Mouse (Mus musculus): ENCODE measurements around the gene Mboat7. TPM values are rescaled to one million over a fixed set of nuclear protein-coding genes. Genes with fewer than 3 reads are reported as not detected.
A peak's percentile ranks its signal among the peaks of the same experiment; 100 is the strongest.

The Mboat7 gene
- total and polyA plus RNA-seq, 3 experiments: 18.4 to 41.2 (median 21.7) TPM

GRCm38 (mm10) chr7:3629543-3630477, 63.5 kb downstream of the Mboat7 start, which contains the start of the genes Tfpt and Prpf31 (continued):
- TF ChIP-seq MYC (IDR thresholded peaks at IDR 0.05; ENCODE audit: low read depth, low read length): peak; percentile 67
- no peak for TF ChIP-seq ZNF384 (IDR thresholded peaks at IDR 0.05; ENCODE audit: low read depth, low read length)
- TF ChIP-seq NRF1 (IDR thresholded peaks at IDR 0.05; ENCODE audit: low read depth, low read length): 0 out of 2 replicates have a peak, but pooled peaks have one; percentile 19
- peak; percentile 79 for TF ChIP-seq POLR2A (IDR thresholded peaks at IDR 0.05; ENCODE audit: low read depth, low read length)

- no peaks in the 10 kb centered on the region for H3K9me3 ChIP-seq (replicated peaks; ENCODE audit: low read length)
- H3K4me2 ChIP-seq (ENCODE audit: insufficient read depth, low read depth, poor library complexity, severe bottlenecking): peak overlapping the region; percentile 84
- in situ Hi-C loops (cut with MboI; ENCODE audit: low pct_ligation_motif_present, low pct_unique_long_range_greater_than_20kb, low sequenced_read_pairs) (no loop called here), dilution Hi-C loops (cut with MboI; ENCODE audit: extremely low pct_ligation_motif_present, extremely low pct_unique_long_range_greater_than_20kb, low sequenced_read_pairs) (no loop called here)
- H3K4me1 ChIP-seq (ENCODE audit: control insufficient read depth in 1 of 2, insufficient read depth in 2 of 2): peaks cover 7 to 48% of the 10 kb centered on the region in 2 experiments
- peak overlapping the region; percentile 96 for H3K9ac ChIP-seq (ENCODE audit: insufficient read depth, low read depth)
- peaks cover 37% of the 10 kb centered on the region for H3K79me2 ChIP-seq (replicated peaks; ENCODE audit: control insufficient read depth, extremely low read depth, insufficient read depth, poor library complexity, severe bottlenecking)
- peaks cover 35 to 73% of the 10 kb centered on the region in 2 experiments for H3K36me3 ChIP-seq (replicated peaks in 1 of 2; ENCODE audit: control insufficient read depth in 1 of 2, insufficient read depth in 1 of 2, low read length in 1 of 2)
- H3K27ac ChIP-seq (ENCODE audit: insufficient read depth, low read depth): no peak overlapping the region
- no peaks in the 10 kb centered on the region for H3K27me3 ChIP-seq (replicated peaks)
- TF ChIP-seq UBTF (IDR thresholded peaks at IDR 0.05; ENCODE audit: low read depth, low read length) (no peak), CHD2 (IDR thresholded peaks at IDR 0.05; ENCODE audit: low read length) (no peak), GABPA (IDR thresholded peaks at IDR 0.05; ENCODE audit: insufficient replicate concordance, low read depth, low read length) (no peak), MAFK (IDR thresholded peaks at IDR 0.05; ENCODE audit: insufficient replicate concordance, low read length) (no peak), ZMIZ1 (IDR thresholded peaks at IDR 0.05; ENCODE audit: low read depth, low read length) (no peak), USF2 (conservative IDR thresholded peaks at IDR 0.05; ENCODE audit: low read depth, low read length) (no peak), KAT2A (IDR thresholded peaks at IDR 0.05; ENCODE audit: insufficient replicate concordance, low read length) (no peak), RCOR1 (conservative IDR thresholded peaks at IDR 0.05; ENCODE audit: low read depth, low read length) (no peak), MXI1 (IDR thresholded peaks at IDR 0.05; ENCODE audit: low read depth, low read length) (no peak), CHD1 (IDR thresholded peaks at IDR 0.05; ENCODE audit: low read depth, low read length) (no peak), USF1 (IDR thresholded peaks at IDR 0.05; ENCODE audit: low read depth, low read length) (no peak)
- H3K4me3 ChIP-seq (replicated peaks in 1 of 3; ENCODE audit: low read depth in 2 of 3, low read length in 2 of 3, poor library complexity in 1 of 3): peak overlapping the region; percentile 67 to 75 (median 69)
- no peak for DNase-seq (ENCODE audit: extremely low read depth)
Observed at GRCm38 (mm10) chr7:3629030-3629429, 64.3 kb downstream of the Mboat7 start.

Other genes with a start within 250 kb of the Mboat7 start
- gene Tarm1, start 190.9 kb downstream of the Mboat7 start, total RNA-seq (2012; rRNA removed): not detected in 2 replicates
- gene Tarm1, start 190.9 kb downstream of the Mboat7 start, total RNA-seq (2014; rRNA removed): not detected in 2 replicates
- 0.44 and 1.3 TPM in 2 replicates for gene Tarm1, start 190.9 kb downstream of the Mboat7 start, polyA plus RNA-seq (2012; ENCODE audit: insufficient read length, low read depth)
- not detected in 2 replicates for gene Oscar, start 77.4 kb downstream of the Mboat7 start, total RNA-seq (2012; rRNA removed)
- not detected in 2 replicates for gene Oscar, start 77.4 kb downstream of the Mboat7 start, total RNA-seq (2014; rRNA removed)
- gene Oscar, start 77.4 kb downstream of the Mboat7 start, polyA plus RNA-seq (2012; ENCODE audit: insufficient read length, low read depth): 0.39 and 0.45 TPM in 2 replicates
- 261 and 292 TPM in 2 replicates for gene Ndufa3, start 76.2 kb downstream of the Mboat7 start, total RNA-seq (2012; rRNA removed)
- gene Ndufa3, start 76.2 kb downstream of the Mboat7 start, total RNA-seq (2014; rRNA removed): 50.6 and 58.9 TPM in 2 replicates
- 297 and 307 TPM in 2 replicates for gene Ndufa3, start 76.2 kb downstream of the Mboat7 start, polyA plus RNA-seq (2012; ENCODE audit: insufficient read length, low read depth)
- gene Tfpt, start 63.6 kb downstream of the Mboat7 start, total RNA-seq (2012; rRNA removed): 28.8 and 33.2 TPM in 2 replicates
- gene Tfpt, start 63.6 kb downstream of the Mboat7 start, total RNA-seq (2014; rRNA removed): 15.1 and 15.9 TPM in 2 replicates
- 38.6 and 44.0 TPM in 2 replicates for gene Tfpt, start 63.6 kb downstream of the Mboat7 start, polyA plus RNA-seq (2012; ENCODE audit: insufficient read length, low read depth)
- 99.2 and 125 TPM in 2 replicates for gene Prpf31, start 63.5 kb downstream of the Mboat7 start, total RNA-seq (2012; rRNA removed)
- 117 and 119 TPM in 2 replicates for gene Prpf31, start 63.5 kb downstream of the Mboat7 start, total RNA-seq (2014; rRNA removed)
- gene Prpf31, start 63.5 kb downstream of the Mboat7 start, polyA plus RNA-seq (2012; ENCODE audit: insufficient read length, low read depth): 171 and 204 TPM in 2 replicates
- gene Cnot3, start 48.3 kb downstream of the Mboat7 start, total RNA-seq (2012; rRNA removed): 20.9 and 21.1 TPM in 2 replicates
- gene Cnot3, start 48.3 kb downstream of the Mboat7 start, total RNA-seq (2014; rRNA removed): 5.8 and 10.5 TPM in 2 replicates
- 68.3 and 76.9 TPM in 2 replicates for gene Cnot3, start 48.3 kb downstream of the Mboat7 start, polyA plus RNA-seq (2012; ENCODE audit: insufficient read length, low read depth)
- gene Leng1, start 27.7 kb downstream of the Mboat7 start, total RNA-seq (2012; rRNA removed): 6.7 and 8.1 TPM in 2 replicates
- 5.4 and 5.8 TPM in 2 replicates for gene Leng1, start 27.7 kb downstream of the Mboat7 start, total RNA-seq (2014; rRNA removed)
- gene Leng1, start 27.7 kb downstream of the Mboat7 start, polyA plus RNA-seq (2012; ENCODE audit: insufficient read length, low read depth): 8.5 and 9.9 TPM in 2 replicates
- gene Tmc4, start 16.0 kb downstream of the Mboat7 start, total RNA-seq (2012; rRNA removed): 1.8 and 1.9 TPM in 2 replicates
- gene Tmc4, start 16.0 kb downstream of the Mboat7 start, total RNA-seq (2014; rRNA removed): 0.56 and 1.9 TPM in 2 replicates
- gene Tmc4, start 16.0 kb downstream of the Mboat7 start, polyA plus RNA-seq (2012; ENCODE audit: insufficient read length, low read depth): 4.0 and 4.6 TPM in 2 replicates
- 39.0 and 40.2 TPM in 2 replicates for gene Tsen34, start 660 bp downstream of the Mboat7 start, total RNA-seq (2012; rRNA removed)
- gene Tsen34, start 660 bp downstream of the Mboat7 start, total RNA-seq (2014; rRNA removed): 26.9 and 34.8 TPM in 2 replicates
- gene Tsen34, start 660 bp downstream of the Mboat7 start, polyA plus RNA-seq (2012; ENCODE audit: insufficient read length, low read depth): 23.1 and 24.3 TPM in 2 replicates
- 3,983 and 4,060 TPM in 2 replicates for gene Rps9, start 10.5 kb upstream of the Mboat7 start, total RNA-seq (2012; rRNA removed)
- 5,460 and 5,555 TPM in 2 replicates for gene Rps9, start 10.5 kb upstream of the Mboat7 start, total RNA-seq (2014; rRNA removed)
- 2,959 and 3,329 TPM in 2 replicates for gene Rps9, start 10.5 kb upstream of the Mboat7 start, polyA plus RNA-seq (2012; ENCODE audit: insufficient read length, low read depth)
- gene Pirb, start 26.9 kb upstream of the Mboat7 start, total RNA-seq (2012; rRNA removed): 1.7 and 2.8 TPM in 2 replicates
- 4.2 and 5.0 TPM in 2 replicates for gene Pirb, start 26.9 kb upstream of the Mboat7 start, total RNA-seq (2014; rRNA removed)
- gene Pirb, start 26.9 kb upstream of the Mboat7 start, polyA plus RNA-seq (2012; ENCODE audit: insufficient read length, low read depth): 9.0 and 10.7 TPM in 2 replicates
- gene Gm15448, start 132.2 kb upstream of the Mboat7 start, total RNA-seq (2012; rRNA removed): 0.08 and 0.13 TPM in 2 replicates
- gene Gm15448, start 132.2 kb upstream of the Mboat7 start, total RNA-seq (2014; rRNA removed): 0.30 and 0.54 TPM in 2 replicates
- gene Gm15448, start 132.2 kb upstream of the Mboat7 start, polyA plus RNA-seq (2012; ENCODE audit: insufficient read length, low read depth): 0.65 and 0.84 TPM in 2 replicates
- 2.3 and 2.6 TPM in 2 replicates for gene Pira2, start 151.5 kb upstream of the Mboat7 start, total RNA-seq (2012; rRNA removed)
- gene Pira2, start 151.5 kb upstream of the Mboat7 start, total RNA-seq (2014; rRNA removed): 8.0 and 9.5 TPM in 2 replicates
- 9.6 and 10.9 TPM in 2 replicates for gene Pira2, start 151.5 kb upstream of the Mboat7 start, polyA plus RNA-seq (2012; ENCODE audit: insufficient read length, low read depth)
- 0.21 and 0.46 TPM in 2 replicates for gene Gm14548, start 204.6 kb upstream of the Mboat7 start, total RNA-seq (2012; rRNA removed)
- 2.1 and 2.4 TPM in 2 replicates for gene Gm14548, start 204.6 kb upstream of the Mboat7 start, total RNA-seq (2014; rRNA removed)
- gene Gm14548, start 204.6 kb upstream of the Mboat7 start, polyA plus RNA-seq (2012; ENCODE audit: insufficient read length, low read depth): 3.2 and 4.5 TPM in 2 replicates
- 0.08 TPM in 1 of 2 replicates, not detected in the other for gene Lilra6, start 222.0 kb upstream of the Mboat7 start, total RNA-seq (2012; rRNA removed)
- gene Lilra6, start 222.0 kb upstream of the Mboat7 start, total RNA-seq (2014; rRNA removed): 0.26 and 0.53 TPM in 2 replicates
- 0.48 and 1.0 TPM in 2 replicates for gene Lilra6, start 222.0 kb upstream of the Mboat7 start, polyA plus RNA-seq (2012; ENCODE audit: insufficient read length, low read depth)